Mouse (Mus musculus) heart, postnatal 0 days (tissue): Measurements from ENCODE around the gene Tas2r116. TPM values are rescaled to one million over a fixed set of nuclear protein-coding genes. Genes with fewer than 3 reads are reported as not detected.

Experiments
- ATAC-seq: fragments of 200-750 bp; cut with Nextera tagmentation; 2 replicates; pipeline ENCODE4 v1.8.0; 2017; ENCODE audit warnings: low read depth, moderate number of reproducible peaks, moderate library complexity; ENCODE audit not compliant: insufficient read depth
- DNase-seq: peaks from one replicate; pipeline ENCODE4 v3.0.0-alpha.2; 2016; ENCODE audit warnings: low spot score
- H3K27ac ChIP-seq: fragments of 300-500 bp; sonication (generic); 2 replicates; pipeline ENCODE4 v1.5.1; 2014; ENCODE audit warnings: low read depth, mild to moderate bottlenecking
- H3K27me3 ChIP-seq: fragments of 300-500 bp; sonication (generic); 2 replicates; pipeline ENCODE4 v1.6.1; 2014; ENCODE audit warnings: low read length, mixed read lengths; ENCODE audit not compliant: control insufficient read depth, insufficient read depth
- H3K36me3 ChIP-seq: fragments of 300-500 bp; sonication (generic); replicated peaks from 2 replicates; pipeline ENCODE4 v1.6.1; 2014; ENCODE audit warnings: low read length, mixed read lengths; ENCODE audit not compliant: control insufficient read depth, insufficient read depth
- H3K4me1 ChIP-seq: fragments of 300-500 bp; sonication (generic); 2 replicates; pipeline ENCODE4 v1.6.1; 2014; ENCODE audit warnings: antibody characterized with exemption; ENCODE audit not compliant: control insufficient read depth, insufficient read depth
- H3K4me2 ChIP-seq: fragments of 300-500 bp; sonication (generic); 2 replicates; pipeline ENCODE4 v1.6.1; 2014; ENCODE audit warnings: low read depth, mild to moderate bottlenecking, low read length, moderate library complexity
- H3K4me3 ChIP-seq: fragments of 300-500 bp; sonication (generic); 2 replicates; pipeline ENCODE4 v1.5.1; 2014; ENCODE audit warnings: low read depth, low read length
- H3K9ac ChIP-seq: fragments of 300-500 bp; sonication (generic); replicated peaks from 2 replicates; pipeline ENCODE4 v1.6.1; 2014; ENCODE audit warnings: low read depth, low read length, mixed read lengths
- H3K9me3 ChIP-seq: fragments of 300-500 bp; sonication (generic); replicated peaks from 2 replicates; pipeline ENCODE4 v1.6.1; 2016; ENCODE audit warnings: low read length; ENCODE audit not compliant: control insufficient read depth
- CTCF ChIP-seq: IDR thresholded peaks from 2 replicates; pipeline ENCODE4 v1.5.1; 2016; ENCODE audit warnings: antibody characterized with exemption, control low read depth, low read depth
- EP300 ChIP-seq: IDR thresholded peaks from 2 replicates; pipeline ENCODE4 v1.6.1; 2016; ENCODE audit warnings: antibody characterized with exemption, low read depth
- WGBS: fragments of 180-500 bp; shearing (Covaris S2); extraction: QIAGEN DNeasy Blood & Tissue Kit; methylation state at CpG from one replicate; pipeline ENCODE4 v1.1.7; 2014; 5-methylcytosine and 5-hydroxymethylcytosine counted together
- polyA plus RNA-seq: library from polyadenylated mRNA; unstranded; fragments of >200 nt; fragmentation: Nextera tagmentation; extraction: Ambion mirVana; gene quantifications from 2 replicates; pipeline ENCODE4 v1.2.1, GENCODE M21; 2015
- total RNA-seq: library from RNA; depleted of rRNA; stranded (reverse); fragments of >200 nt; gene quantifications from 2 replicates; pipeline ENCODE4 v1.2.3, GENCODE M21; 2014; ENCODE audit warnings: low replicate concordance; rRNA removed

The Tas2r116 gene
- not detected in 2 replicates for total RNA-seq
- polyA plus RNA-seq: not detected in 2 replicates

GRCm38 (mm10) chr6:132855138-132855537, at the start of gene Tas2r116:
TSS of gene Tas2r116 (plus strand) at chr6:132855438.
- Histone ChIP-seq H3K27ac (no peak within 1 kb of the TSS), H3K9ac (no peak within 1 kb of the TSS), H3K9me3 (no peaks in the 10 kb centered on the region), H3K4me1 (no peaks in the 10 kb centered on the region), H3K4me3 (no peak within 1 kb of the TSS), H3K27me3 (no peaks in the 10 kb centered on the region), H3K4me2 (no peak within 1 kb of the TSS), H3K36me3 (no peaks in the 10 kb centered on the region)
- ATAC-seq: no peak
- TF ChIP-seq EP300 (no peak), CTCF (no peak)
- no peak for DNase-seq
- 59% methylated on average over 1 of the region's 1 CpGs for WGBS

DNA sequence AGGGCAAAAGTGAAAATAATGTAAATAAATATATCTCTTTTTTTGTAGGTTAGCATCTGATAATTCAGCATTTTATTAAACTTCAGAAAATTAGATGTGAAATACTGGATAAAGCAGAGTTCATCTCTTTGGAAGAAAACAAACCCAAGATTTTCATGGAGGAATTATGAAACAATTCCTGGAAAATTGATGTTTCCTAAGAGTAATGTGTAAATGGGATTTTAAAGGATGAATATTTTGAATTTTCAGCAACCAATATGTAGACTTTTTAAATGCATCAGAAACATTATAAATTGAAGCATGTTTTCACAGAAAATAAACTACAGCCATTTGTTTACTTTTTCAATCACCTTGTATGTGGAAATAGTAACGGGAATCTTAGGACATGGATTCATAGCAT, 8.4 kb upstream of the Tas2r116 start, which contains the start of gene Tas2r123:
TSS of gene Tas2r123 (plus strand) at position 301 of the 400 bp plus-strand sequence.
- ATAC-seq (no peak), DNase-seq (no peak)
- H3K27ac ChIP-seq: no peak within 1 kb of the TSS
- H3K9ac ChIP-seq: no peak within 1 kb of the TSS
- H3K4me3 ChIP-seq: no peak within 1 kb of the TSS
- no peaks in the 10 kb centered on the region for H3K27me3 ChIP-seq
- H3K9me3 ChIP-seq: no peaks in the 10 kb centered on the region
- H3K36me3 ChIP-seq: no peaks in the 10 kb centered on the region
- no peak for TF ChIP-seq CTCF
- no peak for TF ChIP-seq EP300
- H3K4me2 ChIP-seq: no peak within 1 kb of the TSS
- H3K4me1 ChIP-seq: no peaks in the 10 kb centered on the region
- WGBS: 59% methylated on average over 1 of the region's 1 CpGs

DNA sequence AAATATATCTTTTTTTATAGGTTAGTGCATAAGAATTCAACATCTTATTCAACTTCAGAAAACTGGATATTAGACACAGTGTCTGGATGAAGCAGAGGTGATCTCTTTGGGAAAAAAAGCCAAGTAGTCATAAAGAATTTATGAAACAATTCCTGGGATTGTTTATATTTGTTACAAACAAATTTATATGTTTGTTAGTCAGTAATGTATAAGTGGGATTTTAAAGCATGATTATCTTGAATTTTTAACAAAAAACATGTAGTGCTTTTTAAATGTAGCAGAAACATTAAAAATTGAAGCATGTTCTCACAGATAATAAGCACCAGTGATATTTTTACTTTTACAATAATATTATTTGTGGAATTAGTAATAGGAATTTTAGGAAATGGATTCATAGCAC, 12.5 kb downstream of the Tas2r116 start, which contains the start of gene Tas2r110:
TSS of gene Tas2r110 (plus strand) at position 301 of the 400 bp plus-strand sequence.
- TF ChIP-seq CTCF (no peak), EP300 (no peak)
- no peak within 1 kb of the TSS for H3K9ac ChIP-seq
- no peaks in the 10 kb centered on the region for H3K27me3 ChIP-seq
- no peak within 1 kb of the TSS for H3K4me2 ChIP-seq
- H3K27ac ChIP-seq: no peak within 1 kb of the TSS
- DNase-seq (no peak), ATAC-seq (no peak)
- no peak within 1 kb of the TSS for H3K4me3 ChIP-seq
- no peaks in the 10 kb centered on the region for H3K4me1 ChIP-seq
- no peaks in the 10 kb centered on the region for H3K9me3 ChIP-seq
- H3K36me3 ChIP-seq: no peaks in the 10 kb centered on the region

DNA sequence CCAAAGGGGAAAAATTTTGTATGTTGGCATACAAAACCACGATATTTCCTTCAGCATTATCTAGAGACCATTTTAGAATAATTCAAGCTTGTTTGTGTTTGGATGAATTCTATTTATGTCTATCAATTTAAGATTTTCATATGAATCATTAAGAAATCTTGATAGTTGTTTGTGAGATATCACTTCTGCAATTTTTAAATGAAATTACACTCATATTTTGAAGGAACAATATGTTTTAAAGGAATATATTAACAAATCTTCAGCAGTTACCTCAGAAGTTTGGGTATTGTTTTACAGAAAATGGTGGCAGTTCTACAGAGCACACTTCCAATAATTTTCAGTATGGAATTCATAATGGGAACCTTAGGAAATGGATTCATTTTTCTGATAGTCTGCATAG, 37.5 kb downstream of the Tas2r116 start, which contains the start of gene Tas2r113:
TSS of gene Tas2r113 (plus strand) at position 301 of the 400 bp plus-strand sequence.
- Histone ChIP-seq H3K4me1 (no peaks in the 10 kb centered on the region), H3K9ac (no peak within 1 kb of the TSS), H3K4me2 (no peak within 1 kb of the TSS), H3K4me3 (no peak within 1 kb of the TSS), H3K27ac (no peak within 1 kb of the TSS), H3K36me3 (no peaks in the 10 kb centered on the region), H3K27me3 (no peaks in the 10 kb centered on the region), H3K9me3 (no peaks in the 10 kb centered on the region)
- no peak for ATAC-seq
- WGBS: 58% methylated on average over 1 of the region's 1 CpGs
- no peak for DNase-seq
- TF ChIP-seq CTCF: no peak
- no peak for TF ChIP-seq EP300

Other genes starting within 250 kb of the Tas2r116 start
- not detected in 2 replicates for gene A630073D07Rik, start 203.9 kb upstream of the Tas2r116 start, total RNA-seq
- gene A630073D07Rik, start 203.9 kb upstream of the Tas2r116 start, polyA plus RNA-seq: not detected in 2 replicates
- gene Tas2r120, start 198.5 kb upstream of the Tas2r116 start, total RNA-seq: not detected in 2 replicates
- not detected in 2 replicates for gene Tas2r120, start 198.5 kb upstream of the Tas2r116 start, polyA plus RNA-seq
- gene Tas2r121, start 154.4 kb upstream of the Tas2r116 start, total RNA-seq: not detected in 2 replicates
- not detected in 2 replicates for gene Tas2r121, start 154.4 kb upstream of the Tas2r116 start, polyA plus RNA-seq
- not detected in 2 replicates for gene Tas2r122, start 143.5 kb upstream of the Tas2r116 start, total RNA-seq
- not detected in 2 replicates for gene Tas2r122, start 143.5 kb upstream of the Tas2r116 start, polyA plus RNA-seq
- gene Tas2r115, start 117.4 kb upstream of the Tas2r116 start, total RNA-seq: not detected in 2 replicates
- not detected in 2 replicates for gene Tas2r115, start 117.4 kb upstream of the Tas2r116 start, polyA plus RNA-seq
- gene Tas2r124, start 100.7 kb upstream of the Tas2r116 start, total RNA-seq: not detected in 2 replicates
- gene Tas2r124, start 100.7 kb upstream of the Tas2r116 start, polyA plus RNA-seq: not detected in 2 replicates
- gene Tas2r102, start 93.3 kb upstream of the Tas2r116 start, total RNA-seq: not detected in 2 replicates
- gene Tas2r102, start 93.3 kb upstream of the Tas2r116 start, polyA plus RNA-seq: not detected in 2 replicates
- gene Tas2r136, start 77.3 kb upstream of the Tas2r116 start, total RNA-seq: not detected in 2 replicates
- not detected in 2 replicates for gene Tas2r136, start 77.3 kb upstream of the Tas2r116 start, polyA plus RNA-seq
- gene Tas2r117, start 52.6 kb upstream of the Tas2r116 start, total RNA-seq: not detected in 2 replicates
- not detected in 2 replicates for gene Tas2r117, start 52.6 kb upstream of the Tas2r116 start, polyA plus RNA-seq
- gene Tas2r123, start 8.3 kb upstream of the Tas2r116 start, total RNA-seq: not detected in 2 replicates
- not detected in 2 replicates for gene Tas2r123, start 8.3 kb upstream of the Tas2r116 start, polyA plus RNA-seq
- gene Tas2r110, start 12.6 kb downstream of the Tas2r116 start, total RNA-seq: not detected in 2 replicates
- gene Tas2r110, start 12.6 kb downstream of the Tas2r116 start, polyA plus RNA-seq: not detected in 2 replicates
- gene Tas2r113, start 37.6 kb downstream of the Tas2r116 start, total RNA-seq: not detected in 2 replicates
- not detected in 2 replicates for gene Tas2r113, start 37.6 kb downstream of the Tas2r116 start, polyA plus RNA-seq
- gene Tas2r125, start 54.2 kb downstream of the Tas2r116 start, total RNA-seq: not detected in 2 replicates
- not detected in 2 replicates for gene Tas2r125, start 54.2 kb downstream of the Tas2r116 start, polyA plus RNA-seq
- not detected in 2 replicates for gene Tas2r129, start 95.7 kb downstream of the Tas2r116 start, total RNA-seq
- gene Tas2r129, start 95.7 kb downstream of the Tas2r116 start, polyA plus RNA-seq: not detected in 2 replicates
- not detected in 2 replicates for gene Tas2r131, start 102.5 kb downstream of the Tas2r116 start, total RNA-seq
- gene Tas2r131, start 102.5 kb downstream of the Tas2r116 start, polyA plus RNA-seq: not detected in 2 replicates
- gene Tas2r109, start 125.5 kb downstream of the Tas2r116 start, total RNA-seq: not detected in 2 replicates
- not detected in 2 replicates for gene Tas2r109, start 125.5 kb downstream of the Tas2r116 start, polyA plus RNA-seq
- gene Tas2r103, start 181.7 kb downstream of the Tas2r116 start, total RNA-seq: 3.1 TPM in 1 of 2 replicates, not detected in the other
- gene Tas2r103, start 181.7 kb downstream of the Tas2r116 start, polyA plus RNA-seq: not detected in 2 replicates
- gene Tas2r140, start 200.4 kb downstream of the Tas2r116 start, total RNA-seq: not detected in 2 replicates
- not detected in 2 replicates for gene Tas2r140, start 200.4 kb downstream of the Tas2r116 start, polyA plus RNA-seq
- gene Smim10l1, start 249.5 kb downstream of the Tas2r116 start, total RNA-seq: 111 and 163 TPM in 2 replicates
- gene Smim10l1, start 249.5 kb downstream of the Tas2r116 start, polyA plus RNA-seq: 91.2 and 103 TPM in 2 replicates